Mouse (Mus musculus) B cell, adult 67 days (primary cell): ENCODE data around the gene Fastkd5. TPM values are rescaled to one million over a fixed set of nuclear protein-coding genes. Genes with fewer than 3 reads are reported as not detected.

ENCODE experiments used
- total RNA-seq, 2 experiments: library from RNA; stranded (reverse); gene quantifications; 4 replicates each; pipeline ENCODE4 v1.2.4; 2023

The Fastkd5 gene
- 10 to 100 TPM; 11.4 to 13.1 TPM for total RNA-seq

DNA sequence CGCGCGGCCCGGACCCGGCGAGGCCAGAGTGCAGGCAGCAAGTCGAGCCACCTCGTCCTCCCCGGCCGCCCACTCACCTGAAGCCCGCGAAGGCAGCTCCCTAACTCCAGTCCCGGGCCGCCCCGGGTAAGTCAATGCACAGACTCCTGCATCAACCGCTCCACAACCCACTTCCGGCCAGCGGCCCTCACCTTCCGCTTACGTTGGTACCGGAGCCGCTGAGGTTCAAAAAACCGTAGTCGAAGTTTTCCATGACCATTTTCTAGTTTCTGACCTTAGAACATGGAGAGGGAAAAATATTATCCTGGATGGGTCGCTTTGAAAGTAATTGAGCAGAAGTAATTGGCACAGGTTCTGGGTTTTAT lies at the start of gene Fastkd5, which contains the start of gene Ubox5:
TSS of gene Fastkd5 (minus strand) at position 189 of the 365 bp plus-strand sequence.
TSS of gene Ubox5 (minus strand) at position 200 of the 365 bp plus-strand sequence.

DNA sequence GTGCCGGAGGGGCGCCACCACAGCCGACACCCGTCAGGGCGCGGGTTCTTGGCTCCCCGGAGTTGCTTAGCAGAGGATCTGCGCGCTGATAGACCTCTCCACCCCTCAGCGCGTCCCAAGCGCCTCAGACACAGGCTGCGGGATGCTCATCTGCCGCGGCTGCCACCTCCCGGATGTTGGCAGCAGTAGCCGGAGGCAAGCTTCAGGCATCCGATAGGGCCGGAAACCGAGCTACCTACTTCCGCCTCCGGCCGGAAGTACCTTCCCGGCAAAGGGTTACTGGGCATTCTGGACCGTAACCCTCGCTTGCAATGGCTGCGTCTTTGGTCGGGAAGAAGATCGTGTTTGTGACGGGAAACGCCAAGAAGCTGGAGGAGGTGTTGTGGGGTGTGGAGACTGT lies 37.7 kb upstream of the Fastkd5 start, which contains the start of gene Itpa:
TSS of gene Itpa (plus strand) at position 52 of the 400 bp plus-strand sequence.

DNA sequence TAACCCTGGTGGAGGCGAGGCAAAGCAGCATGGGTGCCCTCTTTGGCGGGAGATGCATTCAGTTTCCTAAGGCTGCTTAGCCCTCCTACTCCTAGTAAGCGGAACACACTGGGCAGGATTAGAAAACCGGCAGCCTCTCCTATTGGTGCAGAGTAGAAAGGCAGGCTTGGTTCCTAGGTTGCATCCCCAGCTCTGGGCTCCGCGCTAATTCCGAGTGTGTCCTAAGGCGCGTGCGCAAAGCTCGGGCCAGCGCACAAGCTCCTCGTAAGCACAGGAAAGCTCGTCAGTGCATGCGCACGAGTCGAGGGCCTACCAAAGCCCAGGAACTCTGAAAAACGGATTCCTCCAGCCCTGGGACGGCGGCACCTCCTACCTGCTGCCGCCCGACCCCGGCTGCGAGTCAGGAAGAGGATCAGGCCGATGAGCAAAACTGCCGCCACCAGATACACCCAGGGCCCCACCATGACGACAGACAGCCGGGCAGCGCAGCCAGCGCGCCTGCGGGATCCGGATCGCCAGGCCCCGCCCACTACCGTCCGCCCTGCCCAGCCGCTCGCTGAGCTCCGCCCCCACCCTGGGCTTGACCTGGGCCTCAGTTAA lies 34.4 kb upstream of the Fastkd5 start, which contains the start of gene Ddrgk1:
TSS of gene Ddrgk1 (minus strand) at position 558 of the 600 bp plus-strand sequence.

DNA sequence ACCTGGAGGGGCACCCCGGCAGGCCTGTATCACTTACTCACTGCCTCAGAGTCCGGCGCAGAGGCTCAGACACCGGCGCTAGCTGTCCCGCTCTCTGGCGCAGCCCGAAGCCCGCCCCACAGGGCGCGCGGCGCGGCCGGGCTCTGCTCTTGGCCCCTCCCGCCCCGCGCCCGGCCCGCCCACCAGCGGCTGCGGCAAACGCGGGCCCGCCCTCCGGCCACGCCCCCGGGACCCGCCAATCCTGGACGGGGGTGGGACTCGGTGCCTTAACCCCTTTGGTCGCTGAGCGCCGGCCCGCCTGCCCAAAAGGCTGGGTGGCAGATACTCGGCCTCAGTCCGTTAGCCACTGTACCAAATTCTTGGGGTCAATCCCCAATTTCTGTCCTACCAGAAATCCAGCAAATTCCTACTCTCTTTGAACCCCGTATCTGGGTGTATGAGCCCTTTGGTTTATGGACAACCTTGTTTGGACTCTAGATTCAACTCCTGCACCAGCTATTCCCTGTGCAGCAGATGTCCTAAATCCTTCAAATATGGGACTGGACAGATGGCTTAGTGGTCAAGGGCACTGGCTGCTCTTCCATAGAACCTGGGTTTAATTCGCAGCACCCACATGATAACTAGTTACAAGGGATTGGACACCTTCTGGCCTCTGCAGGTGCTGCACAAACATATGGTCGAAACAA lies 13.0 kb upstream of the Fastkd5 start, which contains the start of gene Lzts3:
TSS of gene Lzts3 (minus strand) at position 120 of the 686 bp plus-strand sequence.

DNA sequence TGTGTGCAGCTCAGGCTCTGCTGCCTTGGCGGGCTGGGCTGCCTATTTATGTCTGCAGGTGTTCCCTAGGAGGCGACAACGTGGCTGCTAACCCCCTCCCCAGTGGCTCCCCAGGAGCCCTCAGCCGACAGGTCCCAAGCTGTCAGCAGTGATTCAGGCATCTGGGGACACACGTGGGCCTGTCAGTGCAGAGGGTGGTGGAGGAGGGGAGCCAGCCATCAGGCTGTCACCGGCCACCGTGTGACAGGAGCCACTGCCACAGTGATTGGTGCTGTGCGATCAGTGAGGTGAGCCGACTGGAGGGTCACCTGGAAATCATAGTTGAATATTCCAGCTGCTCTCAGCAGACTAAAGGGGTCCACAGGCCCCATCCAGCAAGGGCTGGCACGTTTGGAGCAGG lies 47.3 kb downstream of the Fastkd5 start, which contains the start of gene Avp:
TSS of gene Avp (minus strand) at position 3 of the 400 bp plus-strand sequence.

DNA sequence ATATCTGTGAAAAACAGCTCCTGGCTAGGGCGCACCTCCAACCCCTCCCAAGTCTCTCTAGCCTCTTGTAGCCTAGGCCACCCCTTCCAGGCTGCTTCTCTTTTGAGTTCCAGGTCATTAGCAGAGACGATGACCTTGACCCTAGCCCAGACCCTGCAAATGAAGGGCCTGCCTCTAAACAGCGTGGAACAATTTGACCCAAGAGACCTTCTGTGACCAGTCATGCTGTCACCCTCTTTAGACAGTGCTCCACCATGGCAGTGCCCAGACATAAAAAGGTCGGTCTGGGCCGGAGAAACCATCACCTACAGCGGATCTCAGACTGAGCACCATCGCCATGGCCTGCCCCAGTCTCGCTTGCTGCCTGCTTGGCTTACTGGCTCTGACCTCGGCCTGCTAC lies 54.0 kb downstream of the Fastkd5 start, which contains the start of gene Oxt:
TSS of gene Oxt (plus strand) at position 301 of the 400 bp plus-strand sequence.

Other genes with a start within 250 kb of the Fastkd5 start
- 1 to 10 TPM in 1 of 2 experiments, not detected in 1; 1.2 TPM for gene Cpxm1, start 232.5 kb downstream of the Fastkd5 start, total RNA-seq
- gene Gm28372, start 224.8 kb downstream of the Fastkd5 start, total RNA-seq, result not detected
- gene 1700020A23Rik, start 224.8 kb downstream of the Fastkd5 start, total RNA-seq, result not detected
- gene Tmem239, start 223.5 kb downstream of the Fastkd5 start, total RNA-seq, result not detected
- 100 to 1,000 TPM; 156 to 175 TPM for gene Vps16, start 205.7 kb downstream of the Fastkd5 start, total RNA-seq
- gene Pced1a, start 205.3 kb downstream of the Fastkd5 start, total RNA-seq, result 10 to 100 TPM; 22.2 to 26.2 TPM
- gene Ptpra, start 179.7 kb downstream of the Fastkd5 start, total RNA-seq, result 100 to 1,000 TPM; 104 to 116 TPM
- 10 to 100 TPM; 51.4 to 51.5 TPM for gene Mrps26, start 66.3 kb downstream of the Fastkd5 start, total RNA-seq
- gene Oxt, start 53.9 kb downstream of the Fastkd5 start, total RNA-seq, result not detected
- not detected for gene Avp, start 47.5 kb downstream of the Fastkd5 start, total RNA-seq
- gene Ubox5, start within 50 bp of the Fastkd5 start, total RNA-seq, result 1 to 10 TPM; 5.8 to 9.7 TPM
- 1 to 10 TPM; 5.4 to 5.9 TPM for gene Lzts3, start 12.8 kb upstream of the Fastkd5 start, total RNA-seq
- 100 to 1,000 TPM; 143 to 150 TPM for gene Ddrgk1, start 34.6 kb upstream of the Fastkd5 start, total RNA-seq
- gene Itpa, start 37.6 kb upstream of the Fastkd5 start, total RNA-seq, result 10 to 100 TPM; 17.8 to 22.2 TPM
- gene Slc4a11, start 67.5 kb upstream of the Fastkd5 start, total RNA-seq, result 1 to 10 TPM; 5.8 to 7.1 TPM